Mouse (Mus musculus): ENCODE results near the gene Kctd11. TPM values are rescaled to one million over a fixed set of nuclear protein-coding genes. Genes with fewer than 3 reads are reported as not detected.

The Kctd11 gene
- total and polyA plus RNA-seq, 3 experiments = 2.3 to 2.9 (median 2.6) TPM

- Histone ChIP-seq H3K4me1 (ENCODE audit: control insufficient read depth, insufficient read depth, low read length) (peaks cover 5% of the 10 kb centered on the region), H3K36me3 (ENCODE audit: control insufficient read depth, insufficient read depth, low read length) (no peaks in the 10 kb centered on the region; the same call in 1 of the 2 replicates), H3K27ac (peak overlapping the region; percentile 61), H3K27me3 (ENCODE audit: control insufficient read depth, insufficient read depth, low read length) (no peaks in the 10 kb centered on the region), H3K4me3 (no peak overlapping the region), H3K9ac (ENCODE audit: low read depth, low read length) (no peak overlapping the region), H3K79me2 (replicated peaks; ENCODE audit: control insufficient read depth, insufficient read depth, low read length) (no peaks in the 10 kb centered on the region)
- TF ChIP-seq POLR2A (IDR thresholded peaks at IDR 0.05; ENCODE audit: insufficient read depth, low read depth, low read length) = no peak
- TF ChIP-seq CTCF (IDR thresholded peaks at IDR 0.05) = no peak
- no peak for TF ChIP-seq EP300 (IDR thresholded peaks at IDR 0.05; ENCODE audit: insufficient read depth, low read depth, low read length)
- DNase-seq = no peak
- intact Hi-C loops (cut with DNase I) = no loop called here
- WGBS = 30% methylated on average over 7 of the region's 7 CpGs
These were observed 27.2 kb downstream of the Kctd11 start for GRCm38 (mm10) chr11:69853994-69854393.

GRCm38 (mm10) chr11:69850754-69851153 lies 30.5 kb downstream of the Kctd11 start:
- H3K27me3 ChIP-seq (ENCODE audit: control insufficient read depth, insufficient read depth, low read length) = no peaks in the 10 kb centered on the region
- no peak for DNase-seq
- peaks cover 5% of the 10 kb centered on the region for H3K4me1 ChIP-seq (ENCODE audit: control insufficient read depth, insufficient read depth, low read length)
- intact Hi-C loops (cut with DNase I) = no loop called here
- 67% methylated on average over 8 of the region's 8 CpGs for WGBS
- H3K27ac ChIP-seq = no peak overlapping the region
- H3K4me3 ChIP-seq = no peak overlapping the region
- no peaks in the 10 kb centered on the region for H3K79me2 ChIP-seq (replicated peaks; ENCODE audit: control insufficient read depth, insufficient read depth, low read length)
- H3K36me3 ChIP-seq (ENCODE audit: control insufficient read depth, insufficient read depth, low read length) = no peaks in the 10 kb centered on the region; the same call in 1 of the 2 replicates
- H3K9ac ChIP-seq (ENCODE audit: low read depth, low read length) = no peak overlapping the region
- no peak for TF ChIP-seq EP300 (IDR thresholded peaks at IDR 0.05; ENCODE audit: insufficient read depth, low read depth, low read length)
- no peak for TF ChIP-seq POLR2A (IDR thresholded peaks at IDR 0.05; ENCODE audit: insufficient read depth, low read depth, low read length)
- no peak for TF ChIP-seq CTCF (IDR thresholded peaks at IDR 0.05)

GRCm38 (mm10) chr11:69849884-69850283 lies 31.3 kb downstream of the Kctd11 start:
- intact Hi-C loops (cut with DNase I) = no loop called here
- WGBS = 81% methylated on average over 15 of the region's 15 CpGs
- no peaks in the 10 kb centered on the region; the same call in 1 of the 2 replicates for H3K36me3 ChIP-seq (ENCODE audit: control insufficient read depth, insufficient read depth, low read length)
- peaks cover 5% of the 10 kb centered on the region for H3K4me1 ChIP-seq (ENCODE audit: control insufficient read depth, insufficient read depth, low read length)
- H3K79me2 ChIP-seq (replicated peaks; ENCODE audit: control insufficient read depth, insufficient read depth, low read length) = no peaks in the 10 kb centered on the region
- no peaks in the 10 kb centered on the region for H3K27me3 ChIP-seq (ENCODE audit: control insufficient read depth, insufficient read depth, low read length)
- DNase-seq = no peak
- H3K27ac ChIP-seq = peak overlapping the region; percentile 67
- no peak overlapping the region for H3K9ac ChIP-seq (ENCODE audit: low read depth, low read length)
- TF ChIP-seq EP300 (IDR thresholded peaks at IDR 0.05; ENCODE audit: insufficient read depth, low read depth, low read length) (no peak), POLR2A (IDR thresholded peaks at IDR 0.05; ENCODE audit: insufficient read depth, low read depth, low read length) (no peak), CTCF (IDR thresholded peaks at IDR 0.05) (no peak)
- H3K4me3 ChIP-seq = peak overlapping the region; percentile 20; the same call in 1 of the 2 replicates

- peak in 1 of 2 experiments; percentile 36 for DNase-seq
- Histone ChIP-seq H3K27me3 (ENCODE audit: control insufficient read depth, insufficient read depth, low read length) (no peaks in the 10 kb centered on the region), H3K9ac (ENCODE audit: low read depth, low read length) (peak overlapping the region; percentile 33; the same call in 1 of the 2 replicates), H3K4me1 (ENCODE audit: control insufficient read depth, insufficient read depth, low read length) (peaks cover 5% of the 10 kb centered on the region), H3K4me3 (peak overlapping the region; percentile 20; the same call in 1 of the 2 replicates), H3K27ac (peak overlapping the region; percentile 67), H3K79me2 (replicated peaks; ENCODE audit: control insufficient read depth, insufficient read depth, low read length) (no peaks in the 10 kb centered on the region), H3K36me3 (ENCODE audit: control insufficient read depth, insufficient read depth, low read length) (no peaks in the 10 kb centered on the region; the same call in 1 of the 2 replicates)
- intact Hi-C loops (cut with DNase I) = no loop called here
- WGBS = 48% methylated on average over 9 of the region's 9 CpGs
- TF ChIP-seq EP300 (IDR thresholded peaks at IDR 0.05; ENCODE audit: insufficient read depth, low read depth, low read length) = 0 out of 2 replicates have a peak, but pooled peaks have one; percentile 54
- TF ChIP-seq CTCF (IDR thresholded peaks at IDR 0.05) = no peak
- 0 out of 2 replicates have a peak, but pooled peaks have one; percentile 1 for TF ChIP-seq POLR2A (IDR thresholded peaks at IDR 0.05; ENCODE audit: insufficient read depth, low read depth, low read length)
These were observed 32.1 kb downstream of the Kctd11 start for GRCm38 (mm10) chr11:69849128-69849527.

- intact Hi-C loops (cut with DNase I) = no loop called here
- H3K79me2 ChIP-seq (replicated peaks; ENCODE audit: control insufficient read depth, insufficient read depth, low read length) = no peaks in the 10 kb centered on the region
- H3K4me3 ChIP-seq = no peak overlapping the region
- TF ChIP-seq EP300 (IDR thresholded peaks at IDR 0.05; ENCODE audit: insufficient read depth, low read depth, low read length) = no peak
- no peak for TF ChIP-seq POLR2A (IDR thresholded peaks at IDR 0.05; ENCODE audit: insufficient read depth, low read depth, low read length)
- no peak for TF ChIP-seq CTCF (IDR thresholded peaks at IDR 0.05)
- H3K36me3 ChIP-seq (ENCODE audit: control insufficient read depth, insufficient read depth, low read length) = no peaks in the 10 kb centered on the region; the same call in 1 of the 2 replicates
- DNase-seq = no peak
- H3K4me1 ChIP-seq (ENCODE audit: control insufficient read depth, insufficient read depth, low read length) = peaks cover 5% of the 10 kb centered on the region
- no peak overlapping the region for H3K27ac ChIP-seq
- WGBS = 96% methylated on average over 6 of the region's 6 CpGs
- H3K27me3 ChIP-seq (ENCODE audit: control insufficient read depth, insufficient read depth, low read length) = no peaks in the 10 kb centered on the region
- no peak overlapping the region for H3K9ac ChIP-seq (ENCODE audit: low read depth, low read length)
These were observed 33.2 kb downstream of the Kctd11 start for GRCm38 (mm10) chr11:69848021-69848420.
